Mouse (Mus musculus): ENCODE results near the gene Tyk2. TPM values are rescaled to one million over a fixed set of nuclear protein-coding genes. Genes with fewer than 3 reads are reported as not detected.

Tyk2 gene
- polyA plus RNA-seq, 1 experiment = 11.4 TPM

DNA sequence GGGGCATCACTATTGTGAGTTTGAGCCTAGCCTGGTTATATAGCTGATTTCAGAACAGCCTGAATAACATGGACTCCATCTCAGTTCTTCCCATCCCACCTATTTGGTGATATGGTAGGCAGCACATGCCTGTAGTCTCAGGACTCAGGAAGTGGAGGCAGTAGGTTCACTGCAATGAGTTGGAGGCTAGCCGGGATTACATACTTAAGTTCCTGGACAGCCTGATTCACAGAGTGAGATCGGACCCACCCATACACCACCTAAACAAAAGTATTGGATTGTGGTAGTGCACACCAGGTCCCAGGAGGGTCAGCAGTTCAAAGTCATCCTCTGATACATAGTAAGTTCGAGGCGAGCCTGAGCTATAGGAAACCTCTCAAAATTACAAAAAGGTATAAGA is 58.4 kb downstream of the Tyk2 start:
- H3ac ChIP-seq (ENCODE audit: control insufficient read depth, insufficient read length) = peak overlapping the region; percentile 60
- peaks cover 23% of the 10 kb centered on the region for H3K79me2 ChIP-seq (ENCODE audit: control insufficient read depth, insufficient read depth)
- H3K27me3 ChIP-seq (ENCODE audit: control insufficient read depth, insufficient read depth, insufficient read length) = no peaks in the 10 kb centered on the region
- H3K4me3 ChIP-seq = peak overlapping the region; percentile 56
- H3K4me2 ChIP-seq (ENCODE audit: low read depth) = peak overlapping the region; percentile 86
- TF ChIP-seq POLR2A (IDR thresholded peaks at IDR 0.05; ENCODE audit: insufficient read length, low read depth) (no peak), TCF3 (IDR thresholded peaks at IDR 0.05; ENCODE audit: insufficient read length, low read depth) (no peak), MYOD1 (IDR thresholded peaks at IDR 0.05; ENCODE audit: control insufficient read depth in 1 of 3, insufficient read length in 2 of 3, low read depth in 2 of 3) (no peak), USF1 (IDR thresholded peaks at IDR 0.05; ENCODE audit: low read depth) (no peak), POLR2AphosphoS2 (IDR thresholded peaks at IDR 0.05; ENCODE audit: insufficient read length, low read depth) (no peak), CEBPB (IDR thresholded peaks at IDR 0.05; ENCODE audit: insufficient read depth, poor library complexity, severe bottlenecking) (no peak), SRF (IDR thresholded peaks at IDR 0.05; ENCODE audit: control insufficient read depth, insufficient read length, low read depth) (no peak), REST (IDR thresholded peaks at IDR 0.05; ENCODE audit: insufficient read depth, insufficient read length) (no peak), MYOG (IDR thresholded peaks at IDR 0.05; ENCODE audit: control insufficient read depth in 1 of 3, insufficient read depth in 1 of 3, insufficient read length in 2 of 3, low read depth in 2 of 3) (no peak), TCF12 (IDR thresholded peaks at IDR 0.05; ENCODE audit: insufficient read depth, poor library complexity, severe bottlenecking) (no peak), MAX (IDR thresholded peaks at IDR 0.05; ENCODE audit: low read depth) (no peak), E2F4 (IDR thresholded peaks at IDR 0.05; ENCODE audit: insufficient read depth) (no peak)
- peaks cover 1% of the 10 kb centered on the region for H3K36me3 ChIP-seq (ENCODE audit: control insufficient read depth, insufficient read depth)

DNA sequence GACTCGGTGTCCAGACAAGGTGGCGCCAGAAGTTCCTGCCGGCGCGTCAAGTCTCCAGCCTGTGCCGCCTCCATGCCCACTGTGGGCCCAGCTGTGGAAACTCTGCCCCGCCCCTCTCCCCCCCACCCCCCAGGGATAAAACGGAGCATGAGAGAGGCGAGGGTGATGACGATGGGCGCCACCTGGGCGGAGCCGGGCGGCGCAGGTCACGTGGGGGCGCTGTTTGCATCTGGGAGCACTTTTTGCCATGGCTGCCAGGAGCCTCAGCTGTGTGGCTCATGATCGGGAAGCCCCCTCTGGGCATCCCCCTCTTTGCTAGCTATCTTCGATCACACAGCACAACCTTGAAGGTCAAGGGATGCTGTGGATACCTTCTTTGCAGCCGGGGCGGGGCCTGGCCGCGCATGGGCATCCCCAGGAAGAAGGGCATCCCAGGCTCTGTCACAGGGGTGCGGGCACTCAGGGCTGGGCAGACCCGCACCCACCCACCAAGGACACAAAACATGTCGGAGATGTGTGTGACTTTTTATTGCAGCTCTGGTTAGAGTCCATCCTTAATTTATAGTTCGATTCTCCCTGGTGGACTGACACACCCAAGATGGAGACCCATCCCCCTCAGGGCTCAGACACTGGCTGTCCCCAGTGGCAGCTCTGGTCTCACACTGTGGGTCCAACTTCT is 63.9 kb downstream of the Tyk2 start, which contains the start of gene Zglp1:
Gene Zglp1 (minus strand): TSS at position 88 of the 679 bp plus-strand sequence.
- no peak for TF ChIP-seq MYOG (IDR thresholded peaks at IDR 0.05; ENCODE audit: control insufficient read depth in 1 of 3, insufficient read depth in 1 of 3, insufficient read length in 2 of 3, low read depth in 2 of 3)
- no peak for TF ChIP-seq USF1 (IDR thresholded peaks at IDR 0.05; ENCODE audit: low read depth)
- no peak for TF ChIP-seq POLR2A (IDR thresholded peaks at IDR 0.05; ENCODE audit: insufficient read length, low read depth)
- TF ChIP-seq SRF (IDR thresholded peaks at IDR 0.05; ENCODE audit: control insufficient read depth, insufficient read length, low read depth) = no peak
- TF ChIP-seq CEBPB (IDR thresholded peaks at IDR 0.05; ENCODE audit: insufficient read depth, poor library complexity, severe bottlenecking) = no peak
- TF ChIP-seq REST (IDR thresholded peaks at IDR 0.05; ENCODE audit: insufficient read depth, insufficient read length) = no peak
- TF ChIP-seq TCF3 (IDR thresholded peaks at IDR 0.05; ENCODE audit: insufficient read length, low read depth) = no peak
- no peak for TF ChIP-seq E2F4 (IDR thresholded peaks at IDR 0.05; ENCODE audit: insufficient read depth)
- TF ChIP-seq MAX (IDR thresholded peaks at IDR 0.05; ENCODE audit: low read depth) = no peak
- no peak for TF ChIP-seq MYOD1 (IDR thresholded peaks at IDR 0.05; ENCODE audit: control insufficient read depth in 1 of 3, insufficient read length in 2 of 3, low read depth in 2 of 3)
- no peak for TF ChIP-seq POLR2AphosphoS2 (IDR thresholded peaks at IDR 0.05; ENCODE audit: insufficient read length, low read depth)
- TF ChIP-seq TCF12 (IDR thresholded peaks at IDR 0.05; ENCODE audit: insufficient read depth, poor library complexity, severe bottlenecking) = no peak
- H3K36me3 ChIP-seq (ENCODE audit: control insufficient read depth, insufficient read depth) = peaks cover under 1% of the 10 kb centered on the region

DNA sequence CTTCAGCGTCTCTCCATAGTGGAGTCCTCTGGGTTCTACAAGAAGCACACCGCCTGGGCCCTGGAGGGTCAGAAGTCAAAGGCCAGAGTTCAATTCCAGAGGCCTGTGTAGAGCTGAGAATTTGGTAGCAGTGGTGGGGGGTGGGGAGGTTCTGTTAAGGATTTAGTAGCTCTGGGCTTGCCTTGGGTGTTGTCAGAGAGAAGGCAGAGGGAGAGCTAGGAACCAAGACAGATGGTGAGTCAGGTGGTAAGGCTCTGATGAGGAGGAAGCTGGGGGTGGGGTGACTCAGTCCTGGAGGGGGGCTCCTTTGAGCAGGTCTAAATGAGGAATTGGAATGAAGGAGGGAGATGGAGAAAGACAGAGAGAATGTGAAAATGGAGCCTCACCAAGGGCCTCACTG is 68.1 kb downstream of the Tyk2 start:
- H3K4me3 ChIP-seq = no peak overlapping the region
- H3K79me2 ChIP-seq (ENCODE audit: control insufficient read depth, insufficient read depth) = no peaks in the 10 kb centered on the region
- TF ChIP-seq TCF3 (IDR thresholded peaks at IDR 0.05; ENCODE audit: insufficient read length, low read depth) (no peak), POLR2A (IDR thresholded peaks at IDR 0.05; ENCODE audit: insufficient read length, low read depth) (no peak), REST (IDR thresholded peaks at IDR 0.05; ENCODE audit: insufficient read depth, insufficient read length) (no peak), MAX (IDR thresholded peaks at IDR 0.05; ENCODE audit: low read depth) (no peak), USF1 (IDR thresholded peaks at IDR 0.05; ENCODE audit: low read depth) (no peak), POLR2AphosphoS2 (IDR thresholded peaks at IDR 0.05; ENCODE audit: insufficient read length, low read depth) (no peak), CEBPB (IDR thresholded peaks at IDR 0.05; ENCODE audit: insufficient read depth, poor library complexity, severe bottlenecking) (no peak), E2F4 (IDR thresholded peaks at IDR 0.05; ENCODE audit: insufficient read depth) (no peak), MYOD1 (IDR thresholded peaks at IDR 0.05; ENCODE audit: control insufficient read depth in 1 of 3, insufficient read length in 2 of 3, low read depth in 2 of 3) (no peak), TCF12 (IDR thresholded peaks at IDR 0.05; ENCODE audit: insufficient read depth, poor library complexity, severe bottlenecking) (no peak), SRF (IDR thresholded peaks at IDR 0.05; ENCODE audit: control insufficient read depth, insufficient read length, low read depth) (no peak), MYOG (IDR thresholded peaks at IDR 0.05; ENCODE audit: control insufficient read depth in 1 of 3, insufficient read depth in 1 of 3, insufficient read length in 2 of 3, low read depth in 2 of 3) (no peak)
- H3K36me3 ChIP-seq (ENCODE audit: control insufficient read depth, insufficient read depth) = peaks cover 3% of the 10 kb centered on the region
- H3K27me3 ChIP-seq (ENCODE audit: control insufficient read depth, insufficient read depth, insufficient read length) = no peaks in the 10 kb centered on the region
- no peak overlapping the region for H3K4me2 ChIP-seq (ENCODE audit: low read depth)
- no peak overlapping the region for H3ac ChIP-seq (ENCODE audit: control insufficient read depth, insufficient read length)

More for the DNA sequence above, 63.9 kb downstream of the Tyk2 start, which contains the start of gene Zglp1:
- Histone ChIP-seq H3K4me2 (ENCODE audit: low read depth) (no peak within 1 kb of the TSS), H3K27me3 (ENCODE audit: control insufficient read depth, insufficient read depth, insufficient read length) (no peaks in the 10 kb centered on the region), H3K4me3 (no peak within 1 kb of the TSS), H3K79me2 (ENCODE audit: control insufficient read depth, insufficient read depth) (peaks cover 13% of the 10 kb centered on the region), H3ac (ENCODE audit: control insufficient read depth, insufficient read length) (no peak within 1 kb of the TSS)

Other genes starting within 250 kb of the Tyk2 start
- gene Ppan, start 243.1 kb downstream of the Tyk2 start, polyA plus RNA-seq (2012; fragmentation: generic; extraction: Trizol) = 44.3 TPM
- 202 TPM for gene Eif3g, start 232.6 kb downstream of the Tyk2 start, polyA plus RNA-seq (2012; fragmentation: generic; extraction: Trizol)
- gene Dnmt1, start 171.4 kb downstream of the Tyk2 start, polyA plus RNA-seq (2012; fragmentation: generic; extraction: Trizol) = 22.1 TPM
- gene S1pr2, start 154.5 kb downstream of the Tyk2 start, polyA plus RNA-seq (2012; fragmentation: generic; extraction: Trizol) = 5.5 TPM
- gene Mrpl4, start 128.5 kb downstream of the Tyk2 start, polyA plus RNA-seq (2012; fragmentation: generic; extraction: Trizol) = 110 TPM
- 0.06 TPM for gene Icam1, start 115.3 kb downstream of the Tyk2 start, polyA plus RNA-seq (2012; fragmentation: generic; extraction: Trizol)
- 0.73 TPM for gene Icam4, start 101.9 kb downstream of the Tyk2 start, polyA plus RNA-seq (2012; fragmentation: generic; extraction: Trizol)
- gene Icam5, start 99.2 kb downstream of the Tyk2 start, polyA plus RNA-seq (2012; fragmentation: generic; extraction: Trizol) = 0.25 TPM
- 0.26 TPM for gene Zglp1, start 64.2 kb downstream of the Tyk2 start, polyA plus RNA-seq (2012; fragmentation: generic; extraction: Trizol)
- gene Gm49373, start 58.1 kb downstream of the Tyk2 start, polyA plus RNA-seq (2012; fragmentation: generic; extraction: Trizol) = 0.42 TPM
- gene Fdx1l, start 57.6 kb downstream of the Tyk2 start, polyA plus RNA-seq (2012; fragmentation: generic; extraction: Trizol) = 75.0 TPM
- 2.2 TPM for gene Gm38431, start 39.2 kb downstream of the Tyk2 start, polyA plus RNA-seq (2012; fragmentation: generic; extraction: Trizol)
- 24.6 TPM for gene Raver1, start 39.2 kb downstream of the Tyk2 start, polyA plus RNA-seq (2012; fragmentation: generic; extraction: Trizol)
- gene Cdc37, start 18.7 kb upstream of the Tyk2 start, polyA plus RNA-seq (2012; fragmentation: generic; extraction: Trizol) = 288 TPM
- gene Pde4a, start 34.5 kb upstream of the Tyk2 start, polyA plus RNA-seq (2012; fragmentation: generic; extraction: Trizol) = 3.6 TPM
- gene Keap1, start 108.1 kb upstream of the Tyk2 start, polyA plus RNA-seq (2012; fragmentation: generic; extraction: Trizol) = 34.1 TPM
- 0.22 TPM for gene S1pr5, start 117.2 kb upstream of the Tyk2 start, polyA plus RNA-seq (2012; fragmentation: generic; extraction: Trizol)
- 39.8 TPM for gene Atg4d, start 134.1 kb upstream of the Tyk2 start, polyA plus RNA-seq (2012; fragmentation: generic; extraction: Trizol)
- gene Kri1, start 156.7 kb upstream of the Tyk2 start, polyA plus RNA-seq (2012; fragmentation: generic; extraction: Trizol) = 31.4 TPM
- gene Cdkn2d, start 160.2 kb upstream of the Tyk2 start, polyA plus RNA-seq (2012; fragmentation: generic; extraction: Trizol) = 53.2 TPM
- not detected for gene Ap1m2, start 181.1 kb upstream of the Tyk2 start, polyA plus RNA-seq (2012; fragmentation: generic; extraction: Trizol)
- gene Slc44a2, start 189.5 kb upstream of the Tyk2 start, polyA plus RNA-seq (2012; fragmentation: generic; extraction: Trizol) = 173 TPM
- gene Ilf3, start 236.6 kb upstream of the Tyk2 start, polyA plus RNA-seq (2012; fragmentation: generic; extraction: Trizol) = 56.6 TPM

All from myocyte (in vitro differentiated cells).